Mouse (Mus musculus) Muller cell, postnatal 12 days (primary cell): Measurements from ENCODE around the gene Atp2c1.
A peak's percentile ranks its signal among the peaks of the same experiment; 100 is the strongest.

Source experiments
- DNase-seq: peaks from one replicate; pipeline ENCODE4 v3.0.0-alpha.2; 2015; ENCODE audit errors: inconsistent ontology term

The Atp2c1 gene

DNA sequence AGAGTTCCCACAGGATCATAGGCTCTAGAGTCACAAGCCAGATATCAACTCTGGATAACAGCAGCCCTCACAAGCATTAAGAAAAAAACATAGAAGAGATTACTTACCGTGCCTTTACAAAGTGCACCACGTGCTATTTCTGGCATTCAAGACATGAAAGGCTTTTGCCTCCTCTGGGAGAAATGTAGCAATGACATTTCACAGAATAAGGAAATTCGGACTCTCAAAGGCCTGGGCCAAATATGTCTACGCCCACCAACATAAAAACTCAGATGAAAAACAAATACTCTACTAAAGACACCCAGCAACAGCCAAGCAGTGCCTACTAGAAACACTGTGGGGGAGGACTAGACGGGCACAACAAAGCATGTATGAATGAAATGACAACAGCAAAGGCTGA lies 38.8 kb downstream of the Atp2c1 start:
- no peak for DNase-seq

DNA sequence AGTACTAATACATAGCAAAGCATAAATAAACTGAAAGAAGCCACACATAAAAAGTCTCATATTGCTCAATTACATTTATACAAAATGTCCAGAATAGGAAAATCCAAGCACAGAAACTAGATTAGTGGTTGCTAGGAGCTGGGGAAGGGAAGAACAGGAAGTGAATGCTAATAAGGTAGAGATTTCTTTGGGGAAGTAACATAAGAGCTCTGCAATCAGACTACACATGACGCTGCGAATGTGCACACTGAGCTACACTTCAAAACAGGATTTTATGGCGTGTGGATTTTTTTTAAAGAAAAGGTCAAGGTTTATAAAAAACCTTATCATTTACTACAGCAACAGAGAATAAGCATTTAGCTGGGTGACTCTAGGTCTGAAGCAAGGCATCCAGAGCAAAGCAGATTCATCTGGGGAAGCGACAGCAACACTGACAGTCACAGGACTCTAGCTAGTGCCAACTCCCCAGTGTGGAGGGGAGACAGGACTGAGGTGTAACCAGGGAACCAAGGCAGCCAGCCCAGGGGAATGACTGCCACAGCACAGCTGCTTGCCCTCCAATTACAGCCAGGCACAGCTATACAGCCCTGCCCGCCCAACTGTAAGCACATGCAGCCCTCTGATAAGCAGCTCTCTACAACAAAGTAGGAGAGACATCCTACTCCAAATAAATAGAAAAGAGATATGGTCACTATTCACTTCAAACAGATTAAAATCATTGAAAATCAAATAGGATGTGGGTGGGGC lies 42.6 kb downstream of the Atp2c1 start:
- no peak for DNase-seq

DNA sequence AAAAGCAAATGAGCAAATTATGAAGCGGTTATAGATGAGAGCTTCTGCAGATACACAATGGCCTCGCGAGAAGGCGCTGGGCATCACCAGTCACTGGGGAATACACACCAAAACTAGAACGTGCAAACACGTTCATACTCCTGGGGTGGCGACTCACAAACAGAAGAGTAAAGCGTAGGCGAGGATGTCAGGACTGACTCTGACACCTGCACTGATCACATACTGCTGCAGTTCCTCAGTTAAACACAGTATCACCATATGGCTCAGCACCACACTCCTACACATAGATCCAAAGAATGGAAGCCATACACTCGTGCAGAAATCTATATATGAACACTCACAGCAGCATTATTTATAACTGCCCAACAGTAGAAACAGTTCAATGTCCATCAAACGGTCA lies 43.2 kb downstream of the Atp2c1 start:
- no peak for DNase-seq

DNA sequence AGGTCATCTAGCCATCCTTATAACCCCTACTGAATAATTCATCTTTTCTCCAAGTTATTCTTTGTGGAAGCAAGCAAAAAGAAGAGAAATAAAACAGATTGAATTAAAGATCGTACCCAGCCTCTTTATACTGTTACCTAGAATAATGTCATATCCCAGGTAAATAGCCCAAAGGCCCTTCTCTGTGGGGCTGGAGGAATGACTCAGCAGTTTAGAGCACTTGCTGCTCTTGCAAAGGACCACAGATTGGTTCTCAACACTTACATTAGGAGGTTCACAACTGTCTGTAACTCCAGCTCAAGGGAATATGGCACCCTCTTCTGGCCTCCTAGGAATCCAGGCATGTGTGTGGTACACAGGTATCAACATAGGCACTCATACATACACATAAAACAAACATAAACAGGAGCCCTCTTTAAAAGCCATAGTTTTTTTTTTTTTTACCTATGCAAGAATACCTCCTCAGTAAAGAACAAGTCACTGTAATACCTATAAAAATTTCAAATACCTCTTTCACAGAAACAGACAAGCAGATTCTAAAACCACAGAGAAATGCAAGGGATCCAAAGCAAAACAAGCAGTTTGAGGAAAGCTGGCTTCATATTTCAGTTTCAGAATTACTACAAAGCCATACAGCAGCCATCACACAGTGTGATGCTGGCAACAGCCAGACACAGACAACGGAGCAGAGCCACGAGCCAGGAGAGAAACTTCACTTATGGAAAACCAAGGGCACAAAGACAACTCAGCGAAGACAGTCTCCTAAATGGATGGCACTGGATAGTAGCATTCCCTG lies 44.2 kb downstream of the Atp2c1 start:
- no peak for DNase-seq

DNA sequence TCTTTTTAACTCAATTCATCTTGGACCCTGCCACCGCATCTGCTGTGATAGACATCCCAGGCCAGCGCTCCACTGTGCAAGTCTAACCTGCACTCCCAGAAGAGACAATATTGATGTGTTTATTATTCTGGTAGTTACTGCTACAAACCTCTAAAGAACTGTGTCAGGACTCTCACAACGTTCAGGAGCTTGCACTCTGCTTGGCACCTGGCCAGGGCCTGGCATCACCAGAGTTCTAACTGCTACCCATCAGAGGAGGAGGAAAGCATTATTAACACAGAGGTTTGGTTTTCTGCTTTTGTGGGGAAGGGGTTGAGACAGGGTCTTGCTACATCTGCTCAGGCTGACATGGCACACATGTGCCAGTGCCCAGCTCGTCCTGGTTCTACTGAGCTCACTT lies 45.0 kb downstream of the Atp2c1 start:
- DNase-seq = no peak

DNA sequence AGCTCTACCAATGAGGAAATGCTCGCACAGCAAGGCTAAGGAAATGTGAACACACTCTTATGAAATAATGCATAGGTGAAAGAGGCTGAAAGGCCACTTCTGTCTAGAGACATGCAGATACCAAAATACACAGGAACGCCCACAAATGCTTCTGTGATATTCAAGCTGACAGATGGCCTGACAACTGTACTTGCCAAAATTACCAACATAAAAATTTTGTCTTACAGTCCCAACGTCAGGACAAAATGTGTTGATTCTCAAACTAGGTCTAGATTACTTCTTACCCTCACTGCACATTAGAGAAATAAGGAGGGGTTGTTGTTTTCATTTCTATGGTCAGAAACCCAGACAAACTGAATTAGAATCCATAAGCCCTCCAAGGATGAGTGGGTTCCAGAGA lies 51.0 kb downstream of the Atp2c1 start:
- no peak for DNase-seq

DNA sequence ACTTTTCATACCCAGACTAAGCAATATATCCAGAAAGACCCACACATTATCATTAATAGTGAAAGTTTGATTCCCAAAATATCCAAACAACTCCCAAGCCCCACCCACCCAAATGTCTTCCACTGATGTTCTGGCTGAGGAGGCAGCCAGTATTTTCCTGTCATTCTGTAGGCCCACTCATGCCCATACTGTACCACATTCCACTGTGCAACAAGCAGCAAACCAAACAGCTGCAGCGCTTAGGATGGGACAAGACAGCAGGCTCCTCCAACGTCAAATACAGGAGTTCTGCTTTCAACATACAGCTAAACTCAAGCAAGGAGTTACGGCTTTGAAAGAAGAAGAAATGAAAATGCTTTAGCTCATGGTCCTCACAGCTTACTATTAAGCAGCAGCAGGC lies 52.2 kb downstream of the Atp2c1 start:
- no peak for DNase-seq

DNA sequence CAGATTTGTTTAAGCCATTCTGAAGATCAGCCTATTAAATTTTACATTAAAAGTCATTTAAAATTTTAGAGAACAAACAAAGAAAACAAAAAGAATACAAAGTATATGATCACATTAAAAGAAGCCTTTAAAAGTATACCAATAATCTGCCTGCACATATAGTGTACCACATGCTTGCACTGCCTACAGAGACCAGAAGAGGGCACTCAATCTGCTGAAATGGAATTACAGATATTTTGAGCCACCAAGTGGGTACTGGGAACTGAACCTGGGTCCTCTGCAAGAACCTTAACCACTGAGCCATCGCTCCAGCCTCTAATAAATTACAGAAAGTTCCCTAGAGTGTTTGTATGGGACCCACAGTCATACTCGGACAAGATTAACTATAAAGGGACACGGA lies 59.3 kb downstream of the Atp2c1 start:
- no peak for DNase-seq

DNA sequence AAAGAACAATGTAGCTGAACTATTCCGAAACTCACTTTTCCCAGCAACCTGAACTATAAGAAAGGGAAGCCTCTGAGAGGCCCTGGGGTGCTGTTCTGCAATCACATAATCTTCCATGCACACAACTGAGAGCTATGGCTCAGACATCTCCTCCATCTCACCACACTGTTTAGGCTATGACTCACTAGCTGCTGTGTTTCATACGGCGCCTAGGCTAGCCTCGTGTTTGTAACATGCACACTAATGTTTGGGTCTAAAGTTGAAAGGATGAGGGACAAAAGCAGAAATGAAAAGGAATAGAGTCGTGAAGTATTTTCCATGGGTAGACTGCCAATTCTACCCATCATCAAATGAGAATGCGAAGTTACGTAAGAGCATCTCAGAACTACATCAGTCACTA lies 65.6 kb downstream of the Atp2c1 start:
- peak; percentile 31 for DNase-seq

DNA sequence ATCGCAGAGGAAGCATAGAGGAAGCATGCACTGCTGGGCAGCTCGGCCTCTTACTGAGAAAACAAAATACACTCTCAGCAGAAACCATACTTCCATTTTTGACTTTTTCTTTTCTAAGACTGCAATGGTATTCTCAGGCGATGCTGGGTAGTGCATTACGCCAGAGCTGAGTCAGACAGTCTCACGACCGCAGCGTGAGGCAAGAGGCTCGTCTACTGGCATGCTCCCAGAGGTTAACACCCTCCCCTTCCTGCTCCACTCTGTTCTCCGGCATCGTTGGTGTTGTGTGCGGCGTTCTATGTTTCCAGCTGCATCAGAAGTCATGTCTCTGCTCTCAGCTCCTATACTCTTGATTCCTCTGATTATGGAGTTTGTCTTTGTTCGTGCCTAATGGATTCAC lies 68.1 kb downstream of the Atp2c1 start:
- no peak for DNase-seq

DNA sequence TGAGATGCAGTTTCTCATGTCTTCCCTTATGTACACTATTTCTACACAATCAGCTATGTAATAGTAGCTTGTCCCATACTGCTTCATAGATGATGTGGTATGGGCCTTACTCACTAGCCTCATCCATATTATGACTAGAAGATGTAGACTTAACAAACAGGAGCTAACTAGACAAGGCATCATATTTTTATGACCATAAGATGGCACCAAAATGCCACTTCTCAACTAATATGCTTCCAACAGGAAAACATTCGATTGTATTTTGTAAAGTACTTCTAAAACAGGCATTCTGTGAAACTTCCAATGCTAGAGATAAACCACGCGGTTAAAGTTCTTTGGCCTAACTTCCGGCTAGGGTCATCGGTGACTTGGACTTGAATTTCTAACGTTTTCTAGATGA lies 118.6 kb downstream of the Atp2c1 start:
- no peak for DNase-seq

DNA sequence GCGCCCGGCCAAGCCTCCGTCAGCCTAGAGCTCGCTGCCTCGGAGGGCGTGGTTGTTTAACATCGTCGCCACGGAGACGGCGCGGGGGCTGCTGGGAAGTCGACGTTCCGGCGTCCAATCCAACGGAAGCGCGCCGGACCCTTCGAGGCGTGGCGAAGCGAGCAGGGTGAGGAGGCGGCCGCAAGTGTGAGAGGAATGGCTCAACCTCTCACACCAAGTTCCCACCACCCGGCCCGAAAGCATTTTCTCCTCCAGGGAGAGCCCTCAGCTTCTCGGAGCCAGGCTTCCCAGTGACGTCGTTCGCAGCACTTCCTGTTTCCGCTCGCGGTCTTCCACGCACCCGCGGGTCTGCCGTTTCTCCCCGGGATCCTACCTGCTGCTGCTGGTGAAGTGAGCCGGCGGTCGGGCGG lies 131.9 kb downstream of the Atp2c1 start, which contains the start of the genes Aste1 and Nek11:
Gene Aste1 (plus strand): TSS at position 175 of the 410 bp plus-strand sequence.
Gene Nek11 (minus strand): TSS at position 307 of the 410 bp plus-strand sequence.
- DNase-seq = peak; percentile 97

DNA sequence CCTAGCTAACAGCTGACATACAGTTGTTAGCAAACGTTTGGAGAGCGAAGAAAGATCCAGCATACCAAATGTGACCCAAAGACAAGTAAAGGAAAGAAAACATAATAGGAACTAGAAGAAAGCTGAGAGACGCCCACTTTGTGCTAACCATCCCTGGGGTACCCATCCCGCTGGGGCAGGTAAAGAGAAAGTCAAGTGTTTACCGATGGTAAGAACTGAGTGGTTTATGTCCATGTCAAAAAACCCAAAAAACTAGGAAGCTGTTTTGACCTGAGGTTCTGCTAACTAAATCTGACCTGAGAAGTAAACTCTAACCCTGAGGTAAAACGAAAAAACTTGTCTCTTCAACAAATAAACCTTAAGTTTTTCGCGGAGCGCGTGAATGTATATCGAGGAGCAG lies 132.4 kb downstream of the Atp2c1 start:
- DNase-seq = peak; percentile 16

DNA sequence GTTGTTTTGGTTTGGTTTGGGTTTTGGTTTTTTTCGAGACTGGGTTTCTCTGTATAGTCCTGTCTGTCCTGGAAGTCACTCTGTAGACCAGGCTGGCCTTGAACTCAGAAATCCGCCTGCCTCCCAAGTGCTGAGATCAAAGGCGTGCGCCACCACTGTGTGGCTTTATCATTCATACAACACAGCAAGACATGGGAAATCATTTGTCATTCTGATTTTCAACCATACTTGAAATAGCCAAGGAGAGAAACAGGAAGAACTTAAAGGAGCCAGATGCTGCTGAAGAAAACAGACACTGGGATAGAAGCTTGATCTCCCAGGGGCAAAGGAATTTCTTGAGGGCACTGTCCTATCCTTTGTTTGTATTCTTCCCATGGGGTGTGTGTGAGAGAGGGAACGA lies 136.5 kb downstream of the Atp2c1 start:
- no peak for DNase-seq

DNA sequence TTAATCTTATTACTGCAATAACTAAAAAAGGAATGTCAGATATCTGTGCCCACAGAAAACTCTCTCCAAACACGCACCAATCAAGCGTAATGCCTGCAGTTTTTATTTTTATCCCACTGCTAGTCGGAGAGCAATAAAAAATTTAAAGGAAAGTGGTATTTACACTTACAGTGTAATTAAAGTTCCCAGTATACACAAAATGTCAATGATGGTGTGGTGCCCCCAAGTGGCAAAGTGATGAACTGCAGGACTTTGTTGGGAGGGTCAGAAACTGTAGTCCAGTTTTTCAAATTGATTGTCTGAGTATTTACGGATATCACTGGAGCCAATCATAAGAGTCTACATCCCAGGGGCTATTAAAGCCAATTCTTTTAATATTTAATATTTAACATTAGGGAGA lies 137.8 kb downstream of the Atp2c1 start:
- DNase-seq = peak; percentile 45

DNA sequence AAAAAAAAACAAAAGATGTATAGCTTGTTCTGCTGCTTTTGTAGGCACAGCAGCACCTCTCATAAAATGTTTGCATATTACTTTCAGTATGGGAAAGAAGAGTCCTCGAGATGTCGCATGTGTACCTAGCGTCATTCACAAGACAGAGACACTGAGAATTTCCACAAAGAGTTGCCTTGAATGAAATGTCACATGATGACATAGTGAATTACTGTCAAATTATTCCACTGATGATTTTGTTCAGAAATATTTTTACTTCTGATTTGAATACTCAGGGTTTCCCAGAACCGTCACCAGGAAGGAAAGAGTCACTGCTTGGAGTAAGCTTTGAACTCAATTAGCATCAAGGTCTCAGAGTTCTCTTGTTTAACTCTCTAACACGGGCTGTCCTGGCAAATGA lies 139.7 kb downstream of the Atp2c1 start:
- DNase-seq = no peak

DNA sequence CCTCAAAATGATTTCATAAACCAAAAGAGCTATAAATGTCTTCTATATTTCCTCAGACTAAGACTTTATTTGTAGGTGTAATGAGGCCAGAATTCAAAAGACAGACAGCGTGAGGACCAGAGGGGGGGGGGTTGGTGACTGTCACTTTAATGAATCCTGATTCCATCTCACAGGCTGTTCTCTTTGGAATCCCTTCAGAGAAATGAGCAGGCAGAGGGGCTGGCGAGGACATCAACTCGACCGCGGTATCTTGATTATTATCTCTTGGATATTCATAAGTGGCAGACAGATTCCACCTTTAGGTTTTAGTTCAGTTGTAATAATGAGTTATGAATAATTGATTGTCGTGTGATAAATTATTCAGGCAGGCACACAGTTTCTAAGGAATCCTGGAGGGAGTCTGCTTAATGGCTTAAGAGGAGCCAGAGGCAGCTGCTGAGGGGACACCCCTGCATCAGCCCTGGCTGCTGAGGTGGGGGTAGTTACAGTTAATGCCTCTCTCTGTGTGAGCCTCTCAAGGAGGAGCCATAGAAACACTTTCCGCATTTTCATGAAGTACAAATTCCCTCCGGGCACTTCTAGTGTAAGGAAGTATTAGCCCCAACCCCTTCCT lies 147.5 kb downstream of the Atp2c1 start:
- peak; percentile 10 for DNase-seq

DNA sequence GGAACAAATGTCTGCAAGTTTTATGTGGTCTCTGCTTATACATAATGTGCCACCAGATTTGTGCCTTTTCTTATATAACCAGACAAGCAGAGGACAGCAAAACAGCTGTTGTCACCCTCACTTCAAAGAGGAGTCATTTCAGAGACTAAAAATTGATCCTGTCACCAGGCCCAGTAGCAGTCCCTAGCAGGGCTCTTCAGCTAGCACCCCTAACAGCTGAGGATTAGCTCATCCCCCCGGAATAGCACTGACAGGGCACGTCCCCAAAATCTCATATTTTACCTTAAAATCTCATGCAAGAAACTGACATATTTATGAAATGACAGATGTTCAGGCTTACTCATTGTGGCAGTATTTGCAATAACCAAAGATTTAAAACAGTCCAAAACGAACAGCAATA lies 149.5 kb downstream of the Atp2c1 start:
- no peak for DNase-seq

DNA sequence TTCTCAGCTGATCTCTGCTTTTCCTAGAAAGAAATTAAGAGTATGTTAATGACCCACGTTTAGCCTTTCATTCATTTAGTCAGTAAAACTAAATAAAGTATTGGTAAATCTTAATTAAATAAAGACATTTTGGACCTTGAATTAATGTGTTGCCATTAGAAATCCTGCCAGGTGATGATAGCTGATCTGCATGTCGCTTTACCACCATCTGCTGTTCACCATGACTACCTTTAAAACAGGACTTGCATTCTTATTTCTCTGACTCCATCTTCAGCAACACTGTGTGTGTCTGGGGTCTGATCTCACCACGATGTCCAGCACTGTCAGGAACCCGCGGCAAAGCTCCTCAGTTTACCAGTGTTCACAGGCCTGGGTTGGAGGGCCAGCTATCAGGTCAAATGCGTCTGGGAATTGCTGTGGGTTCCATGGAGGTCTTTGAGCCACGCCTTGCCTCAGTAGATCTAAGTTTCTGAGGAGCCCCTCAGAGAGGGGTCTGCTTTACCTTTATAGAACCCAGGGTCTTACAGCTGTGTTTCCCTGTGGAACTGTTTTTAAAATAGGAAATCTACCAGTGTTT lies 150.1 kb downstream of the Atp2c1 start:
- no peak for DNase-seq

DNA sequence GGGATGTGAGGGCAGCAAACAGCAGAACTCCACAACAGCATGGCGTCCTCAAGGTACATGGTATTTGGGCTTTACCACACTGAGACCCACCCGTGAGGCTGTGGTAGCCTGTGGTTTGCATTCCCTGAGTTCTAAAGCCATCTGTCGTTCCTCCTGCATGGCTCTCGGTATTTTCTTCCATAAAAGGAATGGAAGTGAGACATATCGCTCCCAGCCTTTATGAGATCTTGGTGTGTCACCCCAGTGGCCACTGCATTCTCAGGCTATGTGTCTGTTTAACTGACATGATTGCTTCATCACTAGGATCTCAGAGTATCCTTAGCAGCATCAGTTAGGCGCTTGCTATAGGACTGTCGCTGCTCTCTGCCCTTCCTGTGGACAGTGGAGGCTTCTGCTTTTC lies 150.7 kb downstream of the Atp2c1 start:
- peak; percentile 62 for DNase-seq

DNA sequence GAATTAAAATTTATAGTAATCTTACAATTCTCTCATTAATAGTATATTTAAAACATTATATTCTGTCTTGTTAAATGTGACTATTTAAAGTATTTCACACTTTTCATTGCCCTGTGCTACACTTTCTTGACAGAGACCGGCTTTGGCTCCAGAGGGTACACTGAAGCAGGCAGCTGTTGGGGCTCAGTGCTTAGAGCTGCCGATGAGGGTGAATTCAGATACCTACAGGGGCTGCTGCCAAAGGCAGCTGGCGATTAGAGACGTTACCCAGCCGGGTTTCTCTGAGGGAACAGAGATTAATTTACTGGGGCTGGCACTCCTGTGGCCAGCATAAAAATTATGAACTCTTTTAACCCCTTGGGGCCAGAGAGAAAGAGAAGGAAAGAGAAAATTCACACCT lies 152.8 kb downstream of the Atp2c1 start:
- no peak for DNase-seq

DNA sequence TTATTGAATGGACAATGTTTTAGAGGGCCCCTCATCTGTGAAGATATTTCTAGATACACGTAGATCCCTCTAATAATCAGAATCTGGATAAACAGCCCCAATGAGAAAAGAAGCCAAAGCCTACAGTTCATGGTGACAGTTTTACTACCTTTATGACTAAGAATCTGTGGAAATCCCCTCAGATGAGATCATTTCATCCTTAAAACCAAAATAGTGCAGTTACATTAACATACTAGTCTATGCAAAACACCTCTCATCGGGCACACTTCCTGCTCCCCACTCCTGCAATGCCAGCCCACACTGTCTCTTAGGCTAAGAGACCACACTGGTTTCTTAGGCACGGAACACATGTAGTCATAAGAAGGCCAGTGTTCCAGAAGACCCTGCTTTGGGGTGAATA lies 158.5 kb downstream of the Atp2c1 start:
- DNase-seq = no peak
